Mouse (Mus musculus) liver, adult 2 months (tissue): ENCODE results near the gene Efhc2.

Experiments used
- CTCF ChIP-seq: fragments of 200-500 bp; IDR thresholded peaks from 2 replicates; pipeline ENCODE4 v1.5.1; 2011; ENCODE audit warnings: low read depth, low read length, control low read depth
- POLR2A ChIP-seq: fragments of 200-500 bp; IDR thresholded peaks from 2 replicates; pipeline ENCODE4 v1.6.1; 2011; ENCODE audit warnings: low read length, control low read depth; ENCODE audit not compliant: insufficient read depth; ENCODE audit errors: extremely low read depth

- TF ChIP-seq CTCF (no peak), POLR2A (no peak)
Observed at GRCm38 (mm10) chrX:17283899-17284298, 35.3 kb downstream of the Efhc2 start.
